Mouse (Mus musculus): ENCODE results near the gene Fbxl7. TPM values are rescaled to one million over a fixed set of nuclear protein-coding genes. Genes with fewer than 3 reads are reported as not detected.

The Fbxl7 gene
- polyA plus RNA-seq, 1 experiment from 2014 or later = 9.4 TPM

- Histone ChIP-seq H3K9me3 (no peaks in the 10 kb centered on the region), H3K4me2 (no peak overlapping the region), H3K36me3 (replicated peaks) (no peaks in the 10 kb centered on the region), H3K4me1 (peaks cover 9% of the 10 kb centered on the region), H3K27ac (no peak overlapping the region), H3K4me3 (no peak overlapping the region), H3K27me3 (replicated peaks) (no peaks in the 10 kb centered on the region), H3K9ac (no peak overlapping the region)
- no peak for ATAC-seq (replicated peaks)
- WGBS = 29% methylated on average over 1 of the region's 1 CpGs
Measured at GRCm38 (mm10) chr15:26872234-26872633, 23.1 kb downstream of the Fbxl7 start.

- Histone ChIP-seq H3K4me1 (0 out of 2 replicates have a peak, but pooled peaks cover 3% of the 10 kb centered on the region), H3K36me3 (replicated peaks) (no peaks in the 10 kb centered on the region), H3K4me2 (no peak overlapping the region), H3K4me3 (no peak overlapping the region), H3K9ac (no peak overlapping the region), H3K9me3 (no peaks in the 10 kb centered on the region), H3K27ac (no peak overlapping the region), H3K27me3 (replicated peaks) (no peaks in the 10 kb centered on the region)
- no peak for ATAC-seq (replicated peaks)
- WGBS = 83% methylated on average over 3 of the region's 3 CpGs
Measured at GRCm38 (mm10) chr15:26869197-26869596, 26.2 kb downstream of the Fbxl7 start.

- WGBS = 79% methylated on average over 5 of the region's 5 CpGs
- ATAC-seq (replicated peaks) = no peak
- no peak overlapping the region for H3K9ac ChIP-seq
- no peaks in the 10 kb centered on the region for H3K9me3 ChIP-seq
- H3K36me3 ChIP-seq (replicated peaks) = no peaks in the 10 kb centered on the region
- H3K4me3 ChIP-seq = no peak overlapping the region
- no peak overlapping the region for H3K27ac ChIP-seq
- H3K4me1 ChIP-seq = no peaks in the 10 kb centered on the region
- no peaks in the 10 kb centered on the region for H3K27me3 ChIP-seq (replicated peaks)
- no peak overlapping the region for H3K4me2 ChIP-seq
Measured at GRCm38 (mm10) chr15:26867521-26867920, 27.9 kb downstream of the Fbxl7 start.

GRCm38 (mm10) chr15:26862173-26862572 is 33.2 kb downstream of the Fbxl7 start:
- Histone ChIP-seq H3K4me1 (no peaks in the 10 kb centered on the region), H3K27ac (no peak overlapping the region), H3K36me3 (replicated peaks) (no peaks in the 10 kb centered on the region), H3K4me2 (no peak overlapping the region), H3K27me3 (replicated peaks) (no peaks in the 10 kb centered on the region), H3K4me3 (no peak overlapping the region), H3K9me3 (no peaks in the 10 kb centered on the region), H3K9ac (no peak overlapping the region)
- no peak for ATAC-seq (replicated peaks)
- whole genome bisulfite sequencing = 90% methylated on average over 2 of the region's 2 CpGs

DNA sequence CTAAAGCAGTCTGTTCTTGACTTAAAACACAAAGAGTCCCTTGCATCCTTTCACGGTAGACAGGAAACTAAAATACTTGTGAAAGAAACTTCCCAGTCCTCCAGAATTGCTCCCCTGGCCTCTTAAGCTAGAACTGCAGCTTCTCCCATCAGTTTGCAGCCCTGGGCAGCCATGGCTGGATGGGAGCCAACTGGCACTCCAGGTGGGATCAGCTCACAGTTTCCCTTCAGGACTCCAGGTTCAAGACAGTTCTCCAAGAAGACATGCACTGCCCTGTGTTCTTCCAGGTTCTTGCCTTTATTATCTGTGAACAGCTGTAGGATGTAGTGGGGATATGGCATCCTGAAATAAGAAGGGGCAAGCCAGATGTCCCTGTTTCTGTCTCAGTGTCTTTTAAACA is 45.8 kb downstream of the Fbxl7 start:
- no peaks in the 10 kb centered on the region for H3K36me3 ChIP-seq (replicated peaks)
- H3K9ac ChIP-seq = no peak overlapping the region
- WGBS = 63% methylated on average over 1 of the region's 1 CpGs

GRCm38 (mm10) chr15:26842216-26842615 is 53.2 kb downstream of the Fbxl7 start:
- ATAC-seq (replicated peaks) = no peak
- H3K9ac ChIP-seq = no peak overlapping the region
- 93% methylated on average over 6 of the region's 6 CpGs for WGBS

More for the DNA sequence above, 45.8 kb downstream of the Fbxl7 start:
- no peak overlapping the region for H3K4me2 ChIP-seq
- H3K27me3 ChIP-seq (replicated peaks) = no peaks in the 10 kb centered on the region
- H3K27ac ChIP-seq = no peak overlapping the region
- no peak overlapping the region for H3K4me3 ChIP-seq
- no peaks in the 10 kb centered on the region for H3K4me1 ChIP-seq
- H3K9me3 ChIP-seq = no peaks in the 10 kb centered on the region
- ATAC-seq (replicated peaks) = no peak

DNA sequence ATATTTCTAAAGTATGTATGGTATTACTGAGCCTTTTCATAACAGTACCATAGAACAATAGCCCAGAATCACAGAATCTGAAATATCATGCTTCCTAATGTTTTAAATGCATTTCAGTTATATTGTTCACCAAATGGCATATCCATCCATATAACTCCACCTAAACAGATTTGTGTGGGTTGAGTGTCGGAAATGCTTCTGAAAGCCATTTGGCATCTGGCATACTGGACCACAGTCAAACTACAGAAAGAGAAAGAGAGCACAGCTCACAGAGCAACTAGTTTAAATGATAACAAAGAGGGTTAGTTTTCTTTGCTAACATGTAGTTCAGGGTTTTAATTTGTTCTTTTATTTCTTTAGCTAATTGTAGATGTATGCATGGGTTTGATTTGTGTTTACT is 57.0 kb downstream of the Fbxl7 start:
- Histone ChIP-seq H3K9me3 (no peaks in the 10 kb centered on the region), H3K4me3 (no peak overlapping the region), H3K27me3 (replicated peaks) (no peaks in the 10 kb centered on the region), H3K9ac (no peak overlapping the region), H3K36me3 (replicated peaks) (no peaks in the 10 kb centered on the region), H3K4me2 (no peak overlapping the region), H3K27ac (no peak overlapping the region), H3K4me1 (no peaks in the 10 kb centered on the region)
- no peak for ATAC-seq (replicated peaks)
- WGBS = 88% methylated on average over 1 of the region's 1 CpGs

More at GRCm38 (mm10) chr15:26842216-26842615, 53.2 kb downstream of the Fbxl7 start:
- Histone ChIP-seq H3K27me3 (replicated peaks) (no peaks in the 10 kb centered on the region), H3K27ac (no peak overlapping the region), H3K4me1 (no peaks in the 10 kb centered on the region), H3K36me3 (replicated peaks) (no peaks in the 10 kb centered on the region), H3K9me3 (no peaks in the 10 kb centered on the region), H3K4me3 (no peak overlapping the region), H3K4me2 (no peak overlapping the region)

GRCm38 (mm10) chr15:26837200-26837599 is 58.2 kb downstream of the Fbxl7 start:
- Histone ChIP-seq H3K4me1 (no peaks in the 10 kb centered on the region), H3K27me3 (replicated peaks) (no peaks in the 10 kb centered on the region), H3K4me3 (no peak overlapping the region), H3K9ac (no peak overlapping the region), H3K9me3 (no peaks in the 10 kb centered on the region), H3K36me3 (replicated peaks) (no peaks in the 10 kb centered on the region), H3K27ac (no peak overlapping the region), H3K4me2 (no peak overlapping the region)
- no peak for ATAC-seq (replicated peaks)
- 54% methylated on average over 3 of the region's 3 CpGs for WGBS

GRCm38 (mm10) chr15:26834415-26834814 is 61.0 kb downstream of the Fbxl7 start:
- Histone ChIP-seq H3K27ac (no peak overlapping the region), H3K27me3 (replicated peaks) (no peaks in the 10 kb centered on the region), H3K4me1 (no peaks in the 10 kb centered on the region), H3K4me2 (no peak overlapping the region), H3K9ac (no peak overlapping the region), H3K4me3 (no peak overlapping the region), H3K9me3 (no peaks in the 10 kb centered on the region), H3K36me3 (replicated peaks) (no peaks in the 10 kb centered on the region)
- ATAC-seq (replicated peaks) = no peak
- 92% methylated on average over 5 of the region's 5 CpGs for WGBS

DNA sequence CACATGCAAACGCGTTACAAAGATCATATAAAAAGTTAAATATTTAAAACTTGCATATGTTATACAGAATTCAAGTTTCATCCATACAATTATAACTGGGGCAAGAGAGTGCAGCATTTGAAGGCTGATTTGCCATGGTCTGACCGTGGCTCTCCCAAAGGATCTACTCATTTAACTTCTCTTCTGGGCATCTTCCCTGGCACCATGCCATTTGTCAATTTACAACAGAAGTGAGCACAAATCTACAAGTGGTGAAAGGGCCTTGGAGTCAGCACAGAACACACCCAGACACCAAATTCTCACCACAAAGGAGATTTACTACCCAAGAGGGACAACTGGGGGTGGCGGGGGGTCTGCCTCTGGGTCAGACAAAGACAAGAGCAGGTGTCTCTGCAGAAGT is 64.2 kb downstream of the Fbxl7 start:
- H3K9ac ChIP-seq = no peak overlapping the region
- H3K4me2 ChIP-seq = no peak overlapping the region
- H3K9me3 ChIP-seq = no peaks in the 10 kb centered on the region
- H3K27me3 ChIP-seq (replicated peaks) = no peaks in the 10 kb centered on the region
- H3K4me1 ChIP-seq = no peaks in the 10 kb centered on the region
- 86% methylated on average over 4 of the region's 4 CpGs for WGBS
- no peaks in the 10 kb centered on the region for H3K36me3 ChIP-seq (replicated peaks)
- no peak overlapping the region for H3K4me3 ChIP-seq
- H3K27ac ChIP-seq = no peak overlapping the region
- ATAC-seq (replicated peaks) = no peak

- no peaks in the 10 kb centered on the region for H3K27me3 ChIP-seq (replicated peaks)
- H3K4me2 ChIP-seq = no peak overlapping the region
- no peaks in the 10 kb centered on the region for H3K4me1 ChIP-seq
- H3K9ac ChIP-seq = no peak overlapping the region
- no peak overlapping the region for H3K27ac ChIP-seq
- ATAC-seq (replicated peaks) = no peak
- H3K9me3 ChIP-seq = no peaks in the 10 kb centered on the region
- 94% methylated on average over 1 of the region's 1 CpGs for WGBS
- no peaks in the 10 kb centered on the region for H3K36me3 ChIP-seq (replicated peaks)
- no peak overlapping the region for H3K4me3 ChIP-seq
Measured at GRCm38 (mm10) chr15:26816931-26817330, 78.4 kb downstream of the Fbxl7 start.

GRCm38 (mm10) chr15:26812856-26813255 is 82.5 kb downstream of the Fbxl7 start:
- 74% methylated on average over 3 of the region's 3 CpGs for whole genome bisulfite sequencing
- Histone ChIP-seq H3K9me3 (no peaks in the 10 kb centered on the region), H3K27me3 (replicated peaks) (no peaks in the 10 kb centered on the region), H3K9ac (no peak overlapping the region), H3K27ac (no peak overlapping the region), H3K4me1 (no peaks in the 10 kb centered on the region), H3K36me3 (replicated peaks) (no peaks in the 10 kb centered on the region), H3K4me2 (no peak overlapping the region), H3K4me3 (no peak overlapping the region)
- no peak for ATAC-seq (replicated peaks)

DNA sequence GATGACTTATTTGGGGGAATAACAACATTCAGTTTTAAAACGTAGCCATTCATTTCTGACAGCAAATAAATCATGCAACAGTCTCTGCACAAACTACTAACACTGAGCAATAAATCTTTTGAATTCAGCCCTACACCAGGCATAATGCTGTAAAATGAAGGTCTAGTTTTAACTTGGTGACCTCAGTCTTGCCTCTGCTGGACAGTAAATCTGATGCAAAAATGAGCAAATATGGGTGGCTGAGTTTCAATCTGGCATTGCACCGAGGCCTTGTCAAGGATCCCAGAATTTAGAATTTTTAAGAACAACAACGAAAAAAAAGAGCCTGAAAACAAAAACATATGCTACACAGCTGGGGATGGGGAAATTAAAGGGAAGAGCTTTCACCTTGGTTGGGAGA is 85.8 kb downstream of the Fbxl7 start:
- H3K9ac ChIP-seq = no peak overlapping the region
- H3K27ac ChIP-seq = no peak overlapping the region
- no peak overlapping the region for H3K4me3 ChIP-seq
- H3K4me1 ChIP-seq = no peaks in the 10 kb centered on the region
- no peaks in the 10 kb centered on the region for H3K36me3 ChIP-seq (replicated peaks)
- ATAC-seq (replicated peaks) = no peak
- H3K9me3 ChIP-seq = no peaks in the 10 kb centered on the region
- H3K4me2 ChIP-seq = no peak overlapping the region
- no peaks in the 10 kb centered on the region for H3K27me3 ChIP-seq (replicated peaks)
- 87% methylated on average over 3 of the region's 3 CpGs for WGBS
